Mouse (Mus musculus) kidney, embryonic 14.5 days (tissue): ENCODE results near the gene Gorasp2. TPM values are rescaled to one million over a fixed set of nuclear protein-coding genes. Genes with fewer than 3 reads are reported as not detected.

ENCODE experiments used
- ATAC-seq: fragments of 200-750 bp; cut with Nextera tagmentation; 2 replicates; pipeline ENCODE4 v1.8.0; 2017; ENCODE audit warnings: moderate number of reproducible peaks, mild to moderate bottlenecking, moderate TSS enrichment, moderate library complexity; ENCODE audit not compliant: low FRiP score, low TSS enrichment
- H3K27ac ChIP-seq: fragments of 300-500 bp; sonication (generic); 2 replicates; pipeline ENCODE4 v1.5.1; 2014; ENCODE audit warnings: low read depth, mild to moderate bottlenecking, low read length, moderate library complexity, mixed read lengths
- H3K27me3 ChIP-seq: fragments of 300-500 bp; sonication (generic); 2 replicates; pipeline ENCODE4 v1.6.1; 2014; ENCODE audit warnings: mild to moderate bottlenecking, low read length; ENCODE audit not compliant: control insufficient read depth, insufficient read depth
- H3K36me3 ChIP-seq: fragments of 300-500 bp; sonication (generic); 2 replicates; pipeline ENCODE4 v1.6.1; 2014; ENCODE audit warnings: low read length, mixed read lengths; ENCODE audit not compliant: control insufficient read depth, insufficient read depth
- H3K4me1 ChIP-seq: fragments of 300-500 bp; sonication (generic); 2 replicates; pipeline ENCODE4 v1.6.1; 2014; ENCODE audit warnings: low read length, mixed read lengths; ENCODE audit not compliant: control insufficient read depth, insufficient read depth
- H3K4me2 ChIP-seq: fragments of 300-500 bp; sonication (generic); replicated peaks from 2 replicates; pipeline ENCODE4 v1.6.1; 2014; ENCODE audit warnings: low read depth, mild to moderate bottlenecking, low read length
- H3K4me3 ChIP-seq: fragments of 300-500 bp; sonication (generic); 2 replicates; pipeline ENCODE4 v1.5.1; 2014; ENCODE audit warnings: mild to moderate bottlenecking, low read length
- H3K9ac ChIP-seq: fragments of 300-500 bp; sonication (generic); 2 replicates; pipeline ENCODE4 v1.6.1; 2014; ENCODE audit warnings: low read depth, mild to moderate bottlenecking, low read length, moderate library complexity
- H3K9me3 ChIP-seq: fragments of 300-500 bp; sonication (generic); 2 replicates; pipeline ENCODE4 v1.6.1; 2016; ENCODE audit warnings: low read length; ENCODE audit not compliant: control insufficient read depth
- WGBS: fragments of 180-500 bp; shearing (Covaris S2); extraction: QIAGEN DNeasy Blood & Tissue Kit; methylation state at CpG from one replicate; pipeline ENCODE4 v1.1.7; 2014; 5-methylcytosine and 5-hydroxymethylcytosine counted together
- polyA plus RNA-seq: library from polyadenylated mRNA; unstranded; fragments of >200 nt; fragmentation: Nextera tagmentation; extraction: Ambion mirVana; gene quantifications from 2 replicates; pipeline ENCODE4 v1.2.1, GENCODE M21; 2014

Gorasp2 gene
- polyA plus RNA-seq, 1 experiment from 2014 or later = 185 TPM

- 79% methylated on average over 2 of the region's 2 CpGs for WGBS
- no peak overlapping the region for H3K27ac ChIP-seq
Measured at GRCm38 (mm10) chr2:70672476-70672875, 11.1 kb downstream of the Gorasp2 start.

GRCm38 (mm10) chr2:70673445-70674126 lies 12.2 kb downstream of the Gorasp2 start:
- ATAC-seq = no peak
- H3K4me1 ChIP-seq = no peaks in the 10 kb centered on the region
- no peak overlapping the region for H3K4me3 ChIP-seq
- H3K27ac ChIP-seq = no peak overlapping the region
- no peaks in the 10 kb centered on the region for H3K9me3 ChIP-seq
- H3K4me2 ChIP-seq = no peak overlapping the region
- no peak overlapping the region for H3K9ac ChIP-seq
- 84% methylated on average over 7 of the region's 7 CpGs for WGBS
- H3K36me3 ChIP-seq = peaks cover 11% of the 10 kb centered on the region
- no peaks in the 10 kb centered on the region for H3K27me3 ChIP-seq

More at GRCm38 (mm10) chr2:70672476-70672875, 11.1 kb downstream of the Gorasp2 start:
- H3K27me3 ChIP-seq = no peaks in the 10 kb centered on the region
- H3K4me1 ChIP-seq = no peaks in the 10 kb centered on the region
- no peak overlapping the region for H3K9ac ChIP-seq
- H3K4me3 ChIP-seq = no peak overlapping the region
- no peak overlapping the region for H3K4me2 ChIP-seq
- H3K9me3 ChIP-seq = no peaks in the 10 kb centered on the region
- H3K36me3 ChIP-seq = peaks cover 2% of the 10 kb centered on the region; the same call in 1 of the 2 replicates
- ATAC-seq = no peak

GRCm38 (mm10) chr2:70682324-70682723 lies 20.9 kb downstream of the Gorasp2 start:
- Histone ChIP-seq H3K27ac (no peak overlapping the region), H3K27me3 (no peaks in the 10 kb centered on the region), H3K4me1 (no peaks in the 10 kb centered on the region), H3K9me3 (no peaks in the 10 kb centered on the region), H3K9ac (no peak overlapping the region), H3K36me3 (peaks cover 94% of the 10 kb centered on the region), H3K4me3 (no peak overlapping the region), H3K4me2 (no peak overlapping the region)
- ATAC-seq = no peak
- WGBS = 64% methylated on average over 2 of the region's 2 CpGs

DNA sequence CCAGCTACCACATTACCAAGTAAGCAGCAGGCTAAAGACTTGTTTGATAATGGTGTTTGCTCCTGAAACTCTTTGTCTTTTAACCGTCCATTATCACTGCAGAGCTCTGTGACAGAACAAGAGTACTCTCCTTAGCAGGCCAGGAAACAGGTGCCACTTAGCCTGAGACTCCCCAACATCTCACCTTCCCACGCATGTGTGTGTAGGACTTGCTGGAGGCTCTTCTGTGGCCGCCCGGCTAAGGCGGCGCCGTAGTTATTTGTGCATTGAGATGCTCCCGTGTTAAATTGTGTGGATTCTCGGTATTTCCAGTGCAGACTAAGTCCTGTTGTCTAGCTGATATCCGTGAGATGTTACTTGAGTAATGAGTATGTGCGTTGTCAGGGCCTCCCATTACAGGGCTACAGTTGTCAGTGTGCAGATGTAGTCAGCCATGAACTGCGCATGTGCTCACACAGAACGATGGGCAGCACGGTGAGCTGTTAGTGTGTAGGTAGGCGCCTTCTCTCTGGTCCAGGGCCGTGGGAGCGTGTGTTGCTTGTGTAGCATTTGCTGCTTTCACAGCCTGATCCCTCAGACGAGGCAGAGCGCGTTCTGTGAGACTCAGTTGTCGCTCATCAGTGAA lies 27.2 kb downstream of the Gorasp2 start:
- Histone ChIP-seq H3K9ac (no peak overlapping the region), H3K36me3 (peaks cover 93% of the 10 kb centered on the region), H3K4me2 (no peak overlapping the region), H3K4me1 (no peaks in the 10 kb centered on the region), H3K4me3 (no peak overlapping the region), H3K9me3 (no peaks in the 10 kb centered on the region), H3K27ac (no peak overlapping the region), H3K27me3 (no peaks in the 10 kb centered on the region)
- ATAC-seq = no peak
- 93% methylated on average over 21 of the region's 21 CpGs for WGBS

DNA sequence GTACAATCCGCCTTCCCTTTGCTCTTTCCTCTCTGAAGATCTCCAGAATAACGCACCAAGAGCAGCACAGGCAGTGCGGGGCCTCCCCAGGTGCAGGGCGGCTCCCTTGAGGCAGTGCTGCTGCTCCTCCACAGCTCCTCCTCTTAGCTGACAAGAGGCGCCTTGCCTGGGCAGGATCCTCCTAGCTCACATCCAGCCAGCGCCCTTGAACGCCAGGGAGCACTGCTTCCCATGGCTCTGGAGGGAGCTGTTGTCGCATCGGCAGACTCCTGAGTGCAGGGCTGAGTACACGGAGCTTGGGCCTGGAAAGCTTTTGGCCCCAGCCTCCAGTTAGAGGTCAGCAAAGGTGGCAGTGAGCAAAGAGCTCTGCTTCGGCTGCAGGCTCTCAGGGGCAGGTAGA lies 28.8 kb downstream of the Gorasp2 start:
- ATAC-seq = no peak
- H3K9me3 ChIP-seq = no peaks in the 10 kb centered on the region
- no peaks in the 10 kb centered on the region for H3K27me3 ChIP-seq
- peaks cover 77% of the 10 kb centered on the region for H3K36me3 ChIP-seq
- H3K4me2 ChIP-seq = no peak overlapping the region
- no peak overlapping the region for H3K4me3 ChIP-seq
- no peak overlapping the region for H3K9ac ChIP-seq
- no peaks in the 10 kb centered on the region for H3K4me1 ChIP-seq
- H3K27ac ChIP-seq = no peak overlapping the region
- WGBS = 81% methylated on average over 11 of the region's 11 CpGs

DNA sequence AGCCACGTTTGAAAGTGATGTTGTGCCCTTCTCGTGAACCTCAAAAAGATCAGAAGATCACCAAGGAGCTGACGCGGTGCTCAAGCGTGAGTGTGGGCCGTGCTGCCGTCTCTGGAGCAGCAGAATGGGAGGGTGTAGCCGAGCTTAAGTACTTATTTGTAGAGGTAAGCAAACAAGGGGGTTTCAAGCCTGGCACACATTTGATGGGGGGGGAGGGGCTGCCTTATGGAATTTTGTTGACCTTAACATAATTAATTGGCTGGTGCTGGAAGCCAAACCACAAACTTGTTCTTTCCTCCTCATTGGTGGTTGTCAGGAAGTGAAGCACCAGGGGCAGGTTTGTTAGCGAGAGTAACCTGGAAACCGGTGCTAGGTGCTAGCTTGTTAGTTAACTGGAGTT lies 34.3 kb downstream of the Gorasp2 start:
- 0 out of 2 replicates have a peak, but pooled peaks cover 2% of the 10 kb centered on the region for H3K9me3 ChIP-seq
- H3K27ac ChIP-seq = no peak overlapping the region
- H3K4me3 ChIP-seq = no peak overlapping the region
- H3K9ac ChIP-seq = no peak overlapping the region
- ATAC-seq = no peak
- 87% methylated on average over 10 of the region's 10 CpGs for WGBS
- no peaks in the 10 kb centered on the region for H3K4me1 ChIP-seq
- no peaks in the 10 kb centered on the region for H3K27me3 ChIP-seq
- no peak overlapping the region for H3K4me2 ChIP-seq
- peaks cover 22% of the 10 kb centered on the region for H3K36me3 ChIP-seq

DNA sequence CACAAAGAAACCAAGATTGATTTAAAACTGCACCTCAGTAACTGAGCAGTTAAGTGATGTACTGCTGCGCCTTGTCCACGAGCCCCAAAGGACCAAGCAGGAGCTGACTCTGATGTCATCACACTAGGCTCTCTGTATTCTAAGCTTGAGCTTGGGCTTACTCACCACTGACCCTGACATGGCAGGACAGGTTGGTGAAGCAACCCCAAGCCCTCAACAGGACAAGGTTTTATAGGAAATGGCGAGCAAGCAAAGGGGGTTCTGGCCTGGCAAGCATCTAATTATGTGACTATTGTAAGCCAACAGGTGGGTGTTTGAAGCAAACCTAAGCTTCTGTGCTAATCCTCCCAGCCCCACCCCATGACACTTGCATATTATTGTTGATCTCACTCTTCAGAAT lies 39.5 kb downstream of the Gorasp2 start:
- Histone ChIP-seq H3K4me1 (no peaks in the 10 kb centered on the region), H3K9ac (no peak overlapping the region), H3K4me3 (no peak overlapping the region), H3K27ac (no peak overlapping the region), H3K27me3 (no peaks in the 10 kb centered on the region), H3K4me2 (no peak overlapping the region), H3K9me3 (0 out of 2 replicates have a peak, but pooled peaks cover 2% of the 10 kb centered on the region), H3K36me3 (no peaks in the 10 kb centered on the region)
- no peak for ATAC-seq
- WGBS = 86% methylated on average over 3 of the region's 3 CpGs

DNA sequence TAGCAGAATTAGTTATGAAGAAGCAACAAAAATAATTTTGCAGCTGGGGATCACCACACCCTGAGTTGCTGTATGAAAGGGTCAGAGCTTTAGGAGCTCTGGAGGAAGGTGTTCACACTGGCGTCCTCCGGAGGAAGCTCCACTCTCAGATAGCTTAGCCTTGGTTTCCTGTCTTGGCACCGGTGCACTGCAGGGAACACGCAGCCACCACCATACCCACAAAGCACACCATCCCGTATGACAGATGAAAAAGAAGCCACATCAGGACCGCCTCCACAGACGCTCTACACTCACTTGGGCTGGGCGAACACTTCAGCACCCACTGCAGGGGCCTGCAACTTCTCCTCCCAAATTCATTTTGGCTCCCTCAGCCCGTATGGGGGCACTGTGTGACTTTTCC lies 40.2 kb downstream of the Gorasp2 start:
- 68% methylated on average over 9 of the region's 9 CpGs for WGBS
- ATAC-seq = no peak
- Histone ChIP-seq H3K36me3 (no peaks in the 10 kb centered on the region), H3K4me3 (no peak overlapping the region), H3K27ac (no peak overlapping the region), H3K9ac (no peak overlapping the region), H3K4me2 (no peak overlapping the region), H3K4me1 (no peaks in the 10 kb centered on the region), H3K27me3 (no peaks in the 10 kb centered on the region), H3K9me3 (0 out of 2 replicates have a peak, but pooled peaks cover 2% of the 10 kb centered on the region)

DNA sequence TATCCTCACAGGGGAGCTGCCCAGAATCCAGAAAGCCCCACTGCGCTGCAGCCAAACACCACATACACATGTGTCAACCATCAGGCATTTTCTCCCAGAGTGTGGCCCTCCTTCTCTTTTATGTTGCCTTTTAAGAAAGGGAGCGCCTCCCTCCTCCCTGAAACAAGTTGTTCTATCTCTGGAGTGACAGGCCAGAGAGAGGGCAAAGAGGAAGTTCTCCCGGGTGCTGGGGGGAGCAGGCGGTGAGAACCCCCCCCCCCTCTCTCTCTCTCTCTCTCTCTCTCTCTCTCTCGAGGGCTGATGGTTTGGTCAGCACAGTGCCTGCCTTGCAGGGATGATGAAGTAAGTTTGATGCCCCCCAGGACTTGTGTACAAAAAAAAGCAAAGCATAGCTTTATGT lies 41.0 kb downstream of the Gorasp2 start:
- Histone ChIP-seq H3K4me1 (no peaks in the 10 kb centered on the region), H3K4me3 (no peak overlapping the region), H3K9ac (no peak overlapping the region), H3K27ac (no peak overlapping the region), H3K4me2 (no peak overlapping the region), H3K27me3 (no peaks in the 10 kb centered on the region), H3K36me3 (no peaks in the 10 kb centered on the region), H3K9me3 (0 out of 2 replicates have a peak, but pooled peaks cover 2% of the 10 kb centered on the region)
- no peak for ATAC-seq
- 42% methylated on average over 5 of the region's 5 CpGs for WGBS
